Mouse (Mus musculus): ENCODE measurements around the gene Mta3. TPM values are rescaled to one million over a fixed set of nuclear protein-coding genes. Genes with fewer than 3 reads are reported as not detected.
"Not testable (repeated sequence)": the region's sequence is repeated elsewhere in the genome, so short reads cannot be mapped to it uniquely, and the experiment has no call there.

Mta3 gene
- total RNA-seq, 2 experiments from 2014 or later = 20.7 to 20.9 TPM

DNA sequence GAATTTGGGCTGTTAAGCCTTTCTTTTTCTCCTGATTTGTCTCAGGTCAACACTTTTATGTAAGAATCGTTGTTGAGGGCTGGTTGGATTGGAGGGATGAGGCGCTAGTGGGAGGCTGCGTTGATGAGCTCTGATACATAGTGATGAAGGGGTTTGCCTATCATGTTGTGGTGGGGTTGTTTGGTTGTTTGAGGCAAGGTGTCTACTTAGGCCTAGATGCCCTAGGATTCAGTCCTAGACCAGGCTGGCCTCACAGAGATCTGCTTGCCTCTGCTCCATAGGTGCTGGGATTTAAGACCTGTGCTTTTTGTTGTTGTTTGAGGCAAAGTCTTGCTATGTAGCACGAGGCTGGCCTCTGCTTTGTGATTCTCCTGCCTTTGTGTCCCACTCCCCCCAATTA, 1.4 kb downstream of the Mta3 start:
- intact Hi-C loops (cut with DNase I) = loop anchor here (10.0 kb wide), 1 partner anchor 147 kb away; no protein-coding TSS in a partner anchor
- no peak for DNase-seq (ENCODE audit: low spot score)

DNA sequence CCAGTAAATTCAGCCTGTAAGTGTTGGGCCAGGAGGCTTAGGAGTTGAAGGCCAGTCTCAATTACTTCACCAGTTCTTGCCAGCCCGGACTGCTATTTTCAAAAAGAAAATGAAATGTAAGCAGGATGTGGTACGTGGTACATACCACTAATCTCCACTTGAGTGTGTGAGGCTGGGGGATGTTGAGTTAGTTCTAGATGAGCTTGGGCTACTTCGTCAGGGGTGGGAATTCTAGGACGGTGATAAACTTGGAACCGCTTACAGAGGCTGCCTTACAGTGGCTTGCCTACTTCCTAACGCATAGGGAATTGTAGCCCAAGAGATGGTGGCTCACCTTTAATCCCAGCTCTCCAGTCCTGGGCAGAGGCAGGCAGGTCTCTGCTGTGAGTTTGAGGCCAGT, 1.9 kb downstream of the Mta3 start:
- intact Hi-C loops (cut with DNase I) = loop anchor here (10.0 kb wide), 1 partner anchor 147 kb away; no protein-coding TSS in a partner anchor
- DNase-seq (ENCODE audit: low spot score) = no peak

DNA sequence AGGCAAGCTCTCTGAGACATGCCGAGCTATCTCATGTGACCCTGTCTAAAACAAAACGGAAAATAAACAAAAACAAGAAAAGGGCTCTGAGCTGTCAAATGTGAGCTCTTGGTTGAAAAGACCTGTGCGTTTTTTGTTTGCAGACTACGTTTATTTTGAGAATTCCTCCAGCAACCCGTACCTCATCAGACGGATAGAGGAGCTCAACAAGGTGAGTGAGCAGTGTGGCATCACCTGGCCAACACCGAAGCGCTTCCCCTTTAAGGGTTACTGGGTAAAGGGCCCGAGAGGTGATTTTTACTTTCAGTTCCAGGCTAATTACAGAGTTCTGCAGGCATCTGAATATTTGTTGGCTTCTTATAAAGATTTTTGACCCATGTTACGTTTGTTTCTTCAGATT, 2.3 kb downstream of the Mta3 start:
- no peak for DNase-seq (ENCODE audit: low spot score)
- intact Hi-C loops (cut with DNase I) = loop anchor here (10.0 kb wide), 1 partner anchor 147 kb away; no protein-coding TSS in a partner anchor

DNA sequence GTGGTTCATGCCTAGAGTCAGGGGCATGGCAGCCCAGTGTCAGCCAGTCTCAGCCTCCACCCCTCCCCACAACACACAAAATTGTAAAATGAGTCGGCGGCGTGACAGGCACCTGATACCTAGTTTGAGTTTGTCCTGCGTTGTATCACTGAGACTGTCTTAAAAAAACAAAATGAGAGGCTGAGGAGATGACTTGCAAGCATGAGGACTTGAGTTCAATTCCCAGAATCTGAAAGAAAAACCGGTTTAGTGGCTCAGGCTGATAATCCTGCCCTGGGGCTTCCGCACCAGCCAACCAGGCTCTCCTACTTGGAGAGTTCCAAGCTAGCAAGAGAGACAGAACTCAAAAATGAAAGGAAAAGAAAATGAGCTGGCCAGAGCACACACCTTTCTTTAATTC, 2.9 kb downstream of the Mta3 start:
- no peak for DNase-seq (ENCODE audit: low spot score)
- intact Hi-C loops (cut with DNase I) = loop anchor here (10.0 kb wide), 1 partner anchor 146 kb away; no protein-coding TSS in a partner anchor

DNA sequence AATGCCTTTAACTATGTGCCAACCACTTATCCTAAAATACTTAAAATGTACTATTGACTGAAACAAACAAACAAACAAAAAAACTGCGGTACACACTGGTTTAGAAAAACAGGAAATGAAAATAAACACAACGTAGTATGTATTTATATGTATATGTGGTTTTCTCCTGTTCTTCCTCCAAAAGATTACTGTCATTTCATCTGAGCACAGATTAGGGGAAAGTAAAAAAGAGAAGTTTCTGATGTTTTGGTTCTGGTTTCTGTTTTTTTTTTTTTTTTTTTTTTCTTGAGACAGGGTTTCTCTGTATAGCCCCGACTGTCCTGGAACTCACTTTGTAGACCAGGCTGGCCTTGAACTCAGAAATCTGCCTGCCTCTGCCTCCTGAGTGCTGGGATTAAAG, 3.6 kb downstream of the Mta3 start:
- DNase-seq (ENCODE audit: low spot score) = not testable (repeated sequence)
- intact Hi-C loops (cut with DNase I) = loop anchor here (10.0 kb wide), 1 partner anchor 145 kb away; no protein-coding TSS in a partner anchor

DNA sequence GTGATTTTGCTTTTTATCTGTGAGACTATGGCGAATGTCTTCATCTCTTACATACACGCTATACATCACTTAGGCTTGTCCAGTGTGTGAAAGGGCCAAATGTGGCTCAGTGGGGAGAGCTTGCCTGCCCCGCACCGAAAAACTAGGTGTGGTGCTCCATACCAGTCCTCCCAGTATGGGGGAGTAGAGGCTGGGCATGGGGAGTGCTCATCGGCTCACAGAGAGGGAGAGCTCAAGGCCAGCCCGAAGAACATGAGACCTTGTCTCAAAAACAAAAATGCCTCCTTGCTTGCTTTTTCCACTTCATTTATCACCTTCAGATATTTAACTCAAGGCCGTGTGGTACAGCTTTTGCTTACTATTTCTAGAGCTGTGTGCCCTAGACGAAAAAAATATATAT, 4.7 kb downstream of the Mta3 start:
- no peak for DNase-seq (ENCODE audit: low spot score)
- intact Hi-C loops (cut with DNase I) = no loop called here

DNA sequence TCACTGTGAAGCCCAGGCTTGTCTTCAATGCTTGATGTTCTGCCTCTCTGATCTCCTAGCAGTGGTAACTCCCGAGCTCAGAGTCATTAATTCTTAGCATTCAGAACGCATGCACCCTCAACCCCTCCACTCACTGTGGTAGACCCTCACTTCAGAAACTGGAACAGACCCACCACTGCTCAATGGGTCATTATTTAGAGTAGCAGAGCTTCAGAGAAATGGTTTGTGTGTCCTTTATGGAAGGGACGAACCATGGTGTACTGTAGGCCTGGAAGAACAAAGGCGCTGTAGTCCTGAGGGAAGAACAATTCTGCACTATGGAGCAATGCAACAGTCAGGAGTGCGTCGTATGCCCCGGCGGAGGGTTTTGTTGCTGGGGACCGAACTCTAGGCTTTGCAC, 6.4 kb downstream of the Mta3 start:
- no peak for DNase-seq (ENCODE audit: low spot score)
- intact Hi-C loops (cut with DNase I) = no loop called here

DNA sequence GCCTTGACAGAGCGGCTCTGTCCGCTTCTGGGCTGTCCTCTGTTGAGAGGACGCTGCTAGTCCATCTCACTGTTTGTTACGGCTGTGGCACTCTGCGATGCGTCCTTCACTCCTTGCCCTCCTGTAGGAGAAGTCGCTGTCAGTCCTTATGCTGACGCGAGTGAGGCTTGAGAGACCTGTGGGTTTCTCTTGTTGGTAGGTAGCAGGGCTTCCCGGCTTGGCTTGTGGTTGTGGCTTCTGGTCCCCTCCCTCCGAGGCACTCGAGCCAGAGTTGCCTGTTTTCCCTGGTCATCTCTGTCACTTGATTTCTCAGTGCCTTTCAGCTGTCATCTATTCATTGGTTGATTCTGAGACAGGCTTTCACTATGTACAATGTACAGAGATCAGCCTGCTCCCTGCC, 14.5 kb downstream of the Mta3 start:
- no peak for DNase-seq (ENCODE audit: low spot score)
- intact Hi-C loops (cut with DNase I) = no loop called here

DNA sequence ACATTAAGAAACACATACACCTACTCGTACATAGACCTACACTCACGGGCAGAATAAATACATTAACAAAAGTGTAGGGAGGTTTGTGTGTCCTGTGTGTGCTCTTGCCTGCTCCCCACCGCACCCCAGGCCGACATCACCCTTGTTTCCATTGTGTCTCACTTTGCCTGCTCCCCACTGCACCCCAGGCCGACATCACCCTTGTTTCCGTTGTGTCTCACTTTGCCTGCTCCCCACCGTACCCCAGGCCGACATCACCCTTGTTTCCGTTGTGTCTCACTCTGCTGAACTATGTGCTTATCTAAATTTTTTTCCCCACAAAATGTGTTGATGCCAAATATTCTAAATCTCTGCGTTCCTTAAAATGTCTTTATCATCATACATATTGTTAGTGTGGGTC, 15.2 kb downstream of the Mta3 start:
- intact Hi-C loops (cut with DNase I) = no loop called here
- no peak for DNase-seq (ENCODE audit: low spot score)

DNA sequence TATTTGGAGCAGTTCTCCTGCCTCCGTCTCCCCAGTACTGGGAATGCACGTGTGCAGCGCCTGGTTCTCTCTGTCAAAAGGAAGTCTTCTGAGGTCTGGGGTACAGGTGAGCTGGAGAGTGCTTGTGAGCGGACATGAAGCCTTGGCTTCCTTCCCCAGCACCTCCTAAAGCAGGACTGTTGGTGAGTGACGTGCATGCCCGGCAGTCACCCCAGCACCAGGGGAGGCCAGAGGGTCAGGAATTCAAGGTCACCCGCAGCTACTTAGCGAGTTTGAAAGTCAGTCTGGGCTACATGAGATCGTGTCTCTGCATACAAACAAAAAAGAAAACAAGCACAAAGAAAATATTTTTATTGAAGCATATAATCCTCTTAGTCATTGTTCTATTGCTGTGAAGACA, 17.1 kb downstream of the Mta3 start:
- intact Hi-C loops (cut with DNase I) = no loop called here
- DNase-seq (ENCODE audit: low spot score) = no peak

DNA sequence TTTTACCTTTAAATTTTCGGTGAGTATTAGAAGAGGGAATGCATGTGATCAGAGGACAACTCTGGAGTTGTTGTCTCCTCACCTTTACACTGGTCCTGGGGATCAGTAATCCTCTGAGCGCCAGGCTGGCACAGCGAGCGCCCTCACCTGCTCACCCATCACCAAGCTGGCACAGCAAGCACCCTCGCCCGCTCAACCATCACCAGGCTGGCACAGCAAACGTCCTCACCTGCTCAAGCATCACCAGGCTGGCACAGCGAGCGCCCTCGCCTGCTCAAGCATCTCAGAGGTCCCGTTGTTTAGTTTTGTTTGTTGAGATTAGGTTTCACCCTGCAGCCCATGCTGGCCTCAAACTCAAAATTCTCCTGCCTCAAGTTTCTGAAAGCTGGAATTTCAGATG, 20.5 kb downstream of the Mta3 start:
- intact Hi-C loops (cut with DNase I) = no loop called here
- DNase-seq (ENCODE audit: low spot score) = no peak

DNA sequence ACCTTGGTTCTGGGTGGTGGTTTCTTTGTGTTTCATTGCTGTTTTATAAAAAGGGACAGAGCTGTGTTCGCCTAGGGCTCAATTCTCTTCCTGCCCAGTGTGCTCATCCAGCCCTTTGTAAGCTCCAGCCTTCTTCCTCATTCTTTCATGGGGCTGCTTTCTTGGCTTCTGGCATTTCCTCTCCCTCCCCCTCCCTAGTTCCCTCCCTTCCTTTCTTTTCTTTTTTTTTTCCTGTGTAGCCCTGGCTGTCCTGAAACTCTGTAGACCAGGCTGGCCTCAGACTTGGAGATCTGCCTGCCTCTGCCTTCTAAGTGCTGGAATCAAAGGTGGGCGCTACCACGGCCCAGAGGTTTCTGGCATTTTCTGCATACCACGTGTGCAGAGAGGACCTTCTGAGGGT, 21.7 kb downstream of the Mta3 start:
- DNase-seq (ENCODE audit: low spot score) = no peak
- intact Hi-C loops (cut with DNase I) = no loop called here

DNA sequence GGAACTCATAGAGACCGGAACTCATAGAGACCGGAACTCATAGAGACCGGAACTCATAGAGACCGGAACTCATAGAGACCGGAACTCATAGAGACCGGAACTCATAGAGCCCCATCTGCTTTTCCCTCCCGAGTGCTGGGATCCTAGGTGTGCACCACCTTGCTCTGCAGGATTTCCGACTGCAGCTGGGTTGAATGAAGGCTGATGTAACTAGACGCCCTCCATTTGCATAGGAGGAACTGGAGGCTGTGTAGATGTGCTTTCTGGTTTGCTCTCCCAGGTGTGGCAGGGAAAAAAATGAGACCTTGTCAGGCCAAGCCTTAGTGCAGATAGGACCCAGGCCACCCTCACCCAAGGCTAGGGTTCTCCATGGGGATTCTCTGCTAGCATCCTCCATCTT, 23.1 kb downstream of the Mta3 start:
- no peak for DNase-seq (ENCODE audit: low spot score)
- intact Hi-C loops (cut with DNase I) = no loop called here

DNA sequence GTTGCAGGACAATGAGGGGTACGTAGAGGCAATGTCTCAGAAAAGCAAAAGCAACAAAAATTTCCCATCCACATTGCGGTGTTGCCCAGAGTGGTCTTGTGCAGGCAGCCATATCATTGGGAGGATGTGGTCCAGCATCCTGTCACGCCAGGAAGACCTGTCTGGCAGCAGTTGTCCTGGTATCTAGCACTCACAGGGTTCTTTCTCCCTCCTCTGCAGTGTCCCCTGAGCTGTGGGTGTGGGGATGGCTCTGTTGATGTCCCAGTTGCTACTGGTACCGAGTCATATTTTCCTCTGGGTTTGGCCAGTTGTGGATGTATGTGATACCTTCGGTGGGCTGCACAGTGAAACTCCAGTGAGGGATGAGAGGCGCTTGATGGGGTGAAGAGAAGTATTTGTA, 24.2 kb downstream of the Mta3 start:
- intact Hi-C loops (cut with DNase I) = loop anchor here (5.0 kb wide), 1 partner anchor 458 kb away; no protein-coding TSS in a partner anchor
- no peak for DNase-seq (ENCODE audit: low spot score)

DNA sequence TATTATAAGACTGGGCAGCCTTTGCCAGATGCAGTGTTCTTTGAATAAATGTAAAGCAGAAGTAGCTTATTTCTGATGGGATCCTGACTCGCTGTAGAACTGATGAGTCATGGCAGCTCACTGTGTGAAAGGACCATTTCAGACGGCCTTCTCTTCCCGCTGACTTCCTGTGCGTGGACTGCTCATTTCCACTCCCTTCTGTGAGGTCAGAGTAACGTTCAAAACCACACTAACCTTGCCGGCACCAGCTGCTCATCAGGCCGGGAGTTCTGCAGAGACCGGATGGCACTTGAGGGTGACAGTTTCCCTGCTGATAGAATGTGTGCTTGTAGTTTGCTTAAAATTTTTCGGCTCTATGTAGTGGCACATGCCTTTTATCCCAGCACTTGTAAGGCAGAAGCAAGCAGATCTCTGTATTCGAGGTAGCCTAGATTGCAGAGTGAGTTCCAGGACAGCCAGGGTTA, 26.2 kb downstream of the Mta3 start:
- peak; percentile 22 for DNase-seq (ENCODE audit: low spot score)
- intact Hi-C loops (cut with DNase I) = loop anchor here (2.0 to 5.0 kb wide), 3 partner anchors 87 to 460 kb away; no protein-coding TSS in a partner anchor

DNA sequence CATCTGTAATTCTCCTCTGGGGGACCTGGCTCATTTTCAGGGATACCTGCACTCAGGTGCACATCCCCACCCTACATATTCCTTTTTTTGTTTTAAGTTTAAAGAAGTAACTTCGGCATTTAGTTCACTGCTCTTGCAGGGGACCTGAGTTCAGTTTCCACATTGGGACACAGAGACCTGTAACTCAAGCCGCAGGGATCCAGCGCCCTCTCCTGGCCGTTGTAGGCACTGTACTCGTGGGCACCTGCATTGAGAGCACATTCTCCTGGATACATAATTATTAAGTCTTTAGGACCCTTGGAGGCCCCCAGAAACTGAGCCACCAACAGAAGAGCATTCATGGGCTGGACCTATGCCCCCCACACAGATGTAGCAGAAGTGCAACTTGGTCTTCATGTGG, 26.8 kb downstream of the Mta3 start:
- peak; percentile 10 for DNase-seq (ENCODE audit: low spot score)
- intact Hi-C loops (cut with DNase I) = loop anchor here (2.0 to 5.0 kb wide), 3 partner anchors 88 to 460 kb away; no protein-coding TSS in a partner anchor

DNA sequence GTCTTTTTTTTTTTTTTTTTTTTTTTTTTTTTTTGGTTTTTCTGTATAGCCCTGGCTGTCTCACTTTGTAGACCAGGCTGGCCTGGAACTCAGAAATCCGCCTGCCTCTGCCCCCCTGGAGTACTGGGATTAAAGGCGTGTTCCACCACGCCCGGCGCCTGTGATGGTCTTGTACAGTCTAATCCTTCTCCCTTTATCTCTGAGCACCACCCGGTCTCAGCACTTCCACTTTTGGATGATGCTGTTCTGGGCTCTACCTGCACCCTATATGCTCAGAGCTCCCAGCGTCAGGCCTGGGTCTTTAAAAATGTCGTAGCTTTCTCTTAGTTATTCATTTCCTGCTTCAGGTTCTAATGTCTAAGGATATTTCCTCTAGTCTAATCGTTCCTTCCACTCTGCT, 30.7 kb downstream of the Mta3 start:
- DNase-seq (ENCODE audit: low spot score) = no peak
- intact Hi-C loops (cut with DNase I) = no loop called here

DNA sequence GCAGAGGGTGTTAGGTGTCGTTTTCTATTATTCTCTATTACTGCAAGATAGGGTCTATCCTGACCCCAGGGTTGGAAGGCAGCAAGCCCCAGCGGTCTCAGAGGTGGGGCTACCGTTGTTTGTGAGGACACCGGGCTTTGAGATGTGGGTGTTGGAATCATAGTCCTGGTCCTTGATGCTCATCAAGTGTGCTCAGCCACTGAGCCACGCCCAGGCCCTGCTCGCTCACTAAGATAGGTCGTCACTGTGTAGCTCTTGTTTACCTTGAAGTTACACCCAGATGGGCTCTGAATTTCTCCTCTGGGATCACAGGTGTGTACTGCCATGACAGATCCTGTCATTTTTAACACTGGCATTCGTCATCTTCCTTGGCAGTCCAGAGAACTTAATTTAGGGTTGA, 31.8 kb downstream of the Mta3 start:
- no peak for DNase-seq (ENCODE audit: low spot score)
- intact Hi-C loops (cut with DNase I) = no loop called here

DNA sequence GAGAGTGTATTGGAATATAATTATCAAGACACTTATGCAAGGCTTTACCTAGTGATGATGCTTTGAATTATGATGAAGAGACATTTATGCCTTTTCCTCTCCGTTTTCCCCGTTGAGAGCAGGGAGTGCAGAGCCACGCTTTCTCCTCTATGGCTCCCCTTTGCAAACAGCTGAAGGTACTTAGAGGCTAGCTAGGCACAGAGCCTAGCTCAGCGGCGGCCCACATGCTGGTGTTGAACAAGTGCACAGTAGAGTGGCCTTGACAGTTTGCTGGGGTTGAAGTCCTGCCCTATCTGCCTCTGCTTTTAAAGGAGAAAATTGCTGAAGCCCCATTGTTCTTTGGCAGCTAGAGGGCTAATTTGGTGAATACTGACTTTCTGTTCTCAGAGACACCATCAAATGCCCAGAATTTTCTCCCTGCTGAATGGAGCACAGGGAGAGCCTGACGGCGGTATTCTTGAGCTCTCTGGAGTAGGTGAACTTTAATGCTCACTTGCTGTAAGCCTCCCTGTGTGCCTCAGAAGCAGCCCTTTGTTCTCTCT, 34.2 kb downstream of the Mta3 start:
- DNase-seq (ENCODE audit: low spot score) = no peak

DNA sequence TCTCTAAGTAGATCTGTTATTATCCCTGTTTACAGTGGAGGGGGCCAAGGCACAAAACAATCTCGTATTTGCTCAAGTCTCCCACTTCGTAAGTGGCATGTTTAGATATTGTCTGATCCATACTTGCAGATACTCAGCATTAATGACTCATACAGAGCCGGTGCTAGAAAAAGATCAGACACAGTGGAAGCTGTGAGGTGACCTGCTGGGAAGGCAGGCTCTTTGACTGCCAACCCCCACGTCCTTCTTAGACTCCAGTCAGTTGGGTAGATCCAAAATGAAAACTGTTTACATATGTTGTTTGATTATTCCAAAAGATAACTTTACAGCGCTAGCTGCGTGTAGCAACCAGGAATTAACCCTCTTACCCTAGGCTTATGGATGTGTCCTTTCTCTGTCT, 35.3 kb downstream of the Mta3 start:
- intact Hi-C loops (cut with DNase I) = no loop called here
- no peak for DNase-seq (ENCODE audit: low spot score)

More for the DNA sequence above, 34.2 kb downstream of the Mta3 start:
- intact Hi-C loops (cut with DNase I) = no loop called here

DNA sequence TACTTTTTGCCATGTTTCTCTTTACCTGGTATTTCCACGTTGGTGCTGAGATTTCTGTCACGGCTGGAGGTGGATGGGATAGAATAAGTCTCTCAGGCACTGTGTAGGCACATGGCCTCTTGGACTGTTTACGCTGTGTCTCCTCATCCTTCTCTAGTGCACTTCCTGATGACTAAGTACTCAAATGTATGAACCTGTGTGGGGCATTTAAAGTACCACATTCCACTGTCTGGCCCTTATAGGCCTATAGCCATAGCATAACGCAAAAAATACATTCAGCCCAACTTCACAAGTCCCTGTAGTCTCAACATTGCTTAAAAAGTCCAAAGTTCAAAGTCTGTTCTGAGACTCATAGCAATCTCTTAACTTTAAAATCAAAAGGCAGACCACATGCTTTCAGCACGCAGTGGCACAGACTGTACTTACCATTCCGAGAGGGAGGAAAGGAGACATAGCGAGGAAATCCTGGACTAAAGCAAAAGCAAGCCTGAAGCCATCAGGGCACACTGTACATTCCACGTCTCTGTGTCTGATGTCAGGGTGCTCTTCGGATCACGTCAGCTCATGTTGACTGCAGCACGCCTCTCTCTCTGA, 38.4 kb downstream of the Mta3 start:
- intact Hi-C loops (cut with DNase I) = no loop called here
- no peak for DNase-seq (ENCODE audit: low spot score)
